Mouse (Mus musculus) small intestine, adult 2 months (tissue): Measurements from ENCODE around the gene Msh4.

Experiments
- CTCF ChIP-seq: fragments of 200-500 bp; IDR thresholded peaks from 2 replicates; pipeline ENCODE4 v1.5.1; 2012; ENCODE audit warnings: low read depth, mild to moderate bottlenecking, control low read depth, inconsistent platforms, low read length, moderate library complexity, mixed read lengths; ENCODE audit not compliant: insufficient replicate concordance, insufficient read length; ENCODE audit errors: extremely low read depth
- POLR2A ChIP-seq: fragments of 200-500 bp; IDR thresholded peaks from 2 replicates; pipeline ENCODE4 v1.6.1; 2012; ENCODE audit warnings: low read depth, mild to moderate bottlenecking, control low read depth, inconsistent platforms, low read length, moderate library complexity

DNA sequence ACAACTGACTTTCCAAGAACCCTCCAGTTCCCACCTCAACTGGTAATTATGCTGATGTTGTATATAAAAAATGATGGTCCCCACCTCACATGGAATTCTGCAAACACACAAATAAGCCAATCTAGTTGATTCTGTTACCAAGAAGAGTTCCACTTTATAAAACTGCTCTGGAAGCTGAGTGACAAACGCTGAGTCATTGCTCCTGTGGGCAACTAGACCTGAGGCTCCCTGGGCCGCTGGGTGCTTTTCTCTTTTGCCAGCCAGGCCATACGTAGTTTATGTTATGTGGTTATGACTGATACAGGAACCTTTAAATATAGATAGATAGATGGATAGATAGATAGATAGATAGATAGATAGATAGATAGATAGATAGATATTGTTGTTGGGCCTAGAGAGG is 87.2 kb downstream of the Msh4 start:
- no peak for TF ChIP-seq CTCF
- TF ChIP-seq POLR2A = no peak
